ENCODE assay signal across 8 mouse cellular contexts in the genomic region with DNA sequence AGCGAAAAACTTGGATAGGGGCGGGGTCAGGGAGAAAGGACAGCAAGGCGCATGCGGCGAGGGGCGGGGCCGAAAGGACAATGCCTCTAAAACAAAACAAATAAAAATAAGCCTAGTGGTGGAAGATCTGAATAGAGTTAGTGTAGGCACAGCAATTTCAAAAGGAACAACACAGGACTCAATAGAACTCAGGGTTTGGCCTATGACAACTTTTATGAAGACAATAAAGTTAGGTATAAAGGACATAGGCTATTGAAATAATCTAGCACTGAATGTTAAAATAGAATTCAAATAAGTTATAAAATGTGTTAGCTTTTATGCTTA. TPM values are rescaled to one million over a fixed set of nuclear protein-coding genes. Genes with fewer than 3 reads are reported as not detected.
DNase-seq lines count a peak whose midpoint lies in the region; ATAC-seq lines count a peak whose summit lies in the region.

No protein-coding gene starts in this region.

- peaks cover 15% of the 10 kb centered on the region for H3K4me1 ChIP-seq in forebrain, embryonic 16.5 days (replicated peaks; ENCODE audit: control insufficient read depth, insufficient read depth, low read length)
- peaks cover 37% of the 10 kb centered on the region for H3K4me1 ChIP-seq in liver, embryonic 13.5 days (replicated peaks)
- peaks cover 9% of the 10 kb centered on the region; the same call in 1 of the 2 replicates for H3K4me1 ChIP-seq in stomach, embryonic 14.5 days (ENCODE audit: control insufficient read depth, insufficient read depth, low read length)

- peaks cover 35% of the 10 kb centered on the region for H3K36me3 ChIP-seq in forebrain, embryonic 16.5 days (ENCODE audit: control insufficient read depth, insufficient read depth)
- H3K36me3 ChIP-seq in liver, embryonic 13.5 days = peaks cover 44% of the 10 kb centered on the region
- H3K36me3 ChIP-seq in stomach, embryonic 14.5 days (ENCODE audit: control insufficient read depth, insufficient read depth, low read length) = peaks cover 35% of the 10 kb centered on the region

- 0 out of 2 replicates have a peak, but pooled peaks cover 2% of the 10 kb centered on the region for H3K9me3 ChIP-seq in forebrain, embryonic 16.5 days (ENCODE audit: control insufficient read depth, low read length)
- H3K9me3 ChIP-seq in liver, embryonic 13.5 days (replicated peaks) = no peaks in the 10 kb centered on the region
- H3K9me3 ChIP-seq in stomach, embryonic 14.5 days (ENCODE audit: control insufficient read depth, low read depth, low read length) = peaks cover 3% of the 10 kb centered on the region; the same call in 1 of the 2 replicates

- no peak for ATAC-seq in forebrain, embryonic 16.5 days
- ATAC-seq in liver, embryonic 13.5 days (ENCODE audit: low read depth) = no peak
- ATAC-seq in stomach, embryonic 14.5 days (ENCODE audit: insufficient number of reproducible peaks, insufficient read depth, low FRiP score, low read depth) = no peak

- H3K27me3 ChIP-seq in forebrain, embryonic 16.5 days (replicated peaks; ENCODE audit: control insufficient read depth, insufficient read depth, low read length) = no peaks in the 10 kb centered on the region
- H3K27me3 ChIP-seq in liver, embryonic 13.5 days = no peaks in the 10 kb centered on the region
- H3K27me3 ChIP-seq in stomach, embryonic 14.5 days (ENCODE audit: control insufficient read depth, insufficient read depth, low read length) = no peaks in the 10 kb centered on the region

- H3K27ac ChIP-seq in forebrain, embryonic 16.5 days (ENCODE audit: low read length) = peak overlapping the region; percentile 97; the same call in 1 of the 2 replicates
- peak overlapping the region; percentile 94 for H3K27ac ChIP-seq in liver, embryonic 13.5 days
- H3K27ac ChIP-seq in stomach, embryonic 14.5 days (ENCODE audit: low read length) = peak overlapping the region; percentile 98

- peak overlapping the region; percentile 86 for H3K4me2 ChIP-seq in forebrain, embryonic 16.5 days (ENCODE audit: low read length)
- peak overlapping the region; percentile 96 for H3K4me2 ChIP-seq in liver, embryonic 13.5 days
- peak overlapping the region; percentile 80 for H3K4me2 ChIP-seq in stomach, embryonic 14.5 days (replicated peaks; ENCODE audit: low read depth, low read length)

- 0% methylated on average over 7 of the region's 7 CpGs for WGBS in forebrain, embryonic 16.5 days
- WGBS in liver, embryonic 13.5 days (ENCODE audit: insufficient replicate concordance) = under 1% methylated on average over 7 of the region's 7 CpGs
- WGBS in stomach, embryonic 14.5 days = 0% methylated on average over 7 of the region's 7 CpGs

- peak overlapping the region; percentile 77 for H3K4me3 ChIP-seq in forebrain, embryonic 16.5 days (replicated peaks; ENCODE audit: low read length)
- peak overlapping the region; percentile 83 for H3K4me3 ChIP-seq in liver, embryonic 13.5 days (replicated peaks)
- H3K4me3 ChIP-seq in stomach, embryonic 14.5 days (ENCODE audit: low read depth, low read length) = peak overlapping the region; percentile 81

- H3K9ac ChIP-seq in forebrain, embryonic 16.5 days (replicated peaks; ENCODE audit: low read depth, low read length) = no peak overlapping the region
- no peak overlapping the region for H3K9ac ChIP-seq in liver, embryonic 13.5 days
- H3K9ac ChIP-seq in stomach, embryonic 14.5 days (replicated peaks; ENCODE audit: low read depth, low read length) = peak overlapping the region; percentile 75; the same call in 1 of the 2 replicates

- peak; percentile 78 for DNase-seq in spleen, adult 12 weeks (ENCODE audit: low spot score)
- DNase-seq in spleen, adult 18-20 months = no peak
- no peak for DNase-seq in liver, embryonic 13.5 days
- no peak for DNase-seq in right cerebral cortex, postnatal 10 days (ENCODE audit: low spot score in 2 of 2)
- no peak for DNase-seq in layer of hippocampus, postnatal 36 days
- no peak for DNase-seq in right cerebral cortex, postnatal 25 days

RNA-seq across cellular contexts. Expression of a gene that starts 0.3 kb away (rescaled TPM):
- 61.7 and 68.9 TPM in 2 replicates for polyA plus RNA-seq in forebrain, embryonic 16.5 days (2015; fragmentation: Nextera tagmentation; extraction: Ambion mirVana)
- polyA plus RNA-seq in liver, embryonic 13.5 days (2015; fragmentation: Nextera tagmentation; extraction: Ambion mirVana) = 9.5 and 10.0 TPM in 2 replicates
- polyA plus RNA-seq in stomach, embryonic 14.5 days (2014; fragmentation: Nextera tagmentation; extraction: Ambion mirVana) = 27.1 and 30.8 TPM in 2 replicates
- 10 to 100 TPM; 75.8 to 83.0 TPM for total RNA-seq in layer of hippocampus, postnatal 36 days (2021)

RNA-seq across cellular contexts. Expression of a gene that starts 1.6 kb away (rescaled TPM):
- 20.1 and 21.1 TPM in 2 replicates for polyA plus RNA-seq in forebrain, embryonic 16.5 days (2015; fragmentation: Nextera tagmentation; extraction: Ambion mirVana)
- polyA plus RNA-seq in liver, embryonic 13.5 days (2015; fragmentation: Nextera tagmentation; extraction: Ambion mirVana) = 1.3 and 1.7 TPM in 2 replicates
- polyA plus RNA-seq in stomach, embryonic 14.5 days (2014; fragmentation: Nextera tagmentation; extraction: Ambion mirVana) = 4.0 and 5.8 TPM in 2 replicates
- total RNA-seq in layer of hippocampus, postnatal 36 days (2021) = 10 to 100 TPM; 16.0 to 18.3 TPM

RNA-seq across cellular contexts. Expression of a gene that starts 8.5 kb away (rescaled TPM):
- 1.9 and 3.2 TPM in 2 replicates for polyA plus RNA-seq in forebrain, embryonic 16.5 days (2015; fragmentation: Nextera tagmentation; extraction: Ambion mirVana)
- 0.25 and 0.36 TPM in 2 replicates for polyA plus RNA-seq in liver, embryonic 13.5 days (2015; fragmentation: Nextera tagmentation; extraction: Ambion mirVana)
- polyA plus RNA-seq in stomach, embryonic 14.5 days (2014; fragmentation: Nextera tagmentation; extraction: Ambion mirVana) = 0.69 and 0.97 TPM in 2 replicates
- 1 to 10 TPM; 3.3 to 4.5 TPM for total RNA-seq in layer of hippocampus, postnatal 36 days (2021)

RNA-seq across cellular contexts. Expression of a gene that starts 14.0 kb away (rescaled TPM):
- polyA plus RNA-seq in forebrain, embryonic 16.5 days (2015; fragmentation: Nextera tagmentation; extraction: Ambion mirVana) = 1.0 and 1.7 TPM in 2 replicates
- 1.1 and 1.6 TPM in 2 replicates for polyA plus RNA-seq in liver, embryonic 13.5 days (2015; fragmentation: Nextera tagmentation; extraction: Ambion mirVana)
- 0.69 and 1.5 TPM in 2 replicates for polyA plus RNA-seq in stomach, embryonic 14.5 days (2014; fragmentation: Nextera tagmentation; extraction: Ambion mirVana)
- under 1 TPM in 1 of 2 experiments, not detected in 1; 0.27 TPM for total RNA-seq in layer of hippocampus, postnatal 36 days (2021)

RNA-seq across cellular contexts. Expression of a gene that starts 27.4 kb away (rescaled TPM):
- 91.2 and 92.4 TPM in 2 replicates for polyA plus RNA-seq in forebrain, embryonic 16.5 days (2015; fragmentation: Nextera tagmentation; extraction: Ambion mirVana)
- polyA plus RNA-seq in liver, embryonic 13.5 days (2015; fragmentation: Nextera tagmentation; extraction: Ambion mirVana) = 22.2 and 26.1 TPM in 2 replicates
- polyA plus RNA-seq in stomach, embryonic 14.5 days (2014; fragmentation: Nextera tagmentation; extraction: Ambion mirVana) = 42.0 and 42.2 TPM in 2 replicates
- total RNA-seq in layer of hippocampus, postnatal 36 days (2021) = 10 to 100 TPM; 45.8 to 59.9 TPM
